ENCODE assay signal across 10 mouse cellular contexts in the genomic region with DNA sequence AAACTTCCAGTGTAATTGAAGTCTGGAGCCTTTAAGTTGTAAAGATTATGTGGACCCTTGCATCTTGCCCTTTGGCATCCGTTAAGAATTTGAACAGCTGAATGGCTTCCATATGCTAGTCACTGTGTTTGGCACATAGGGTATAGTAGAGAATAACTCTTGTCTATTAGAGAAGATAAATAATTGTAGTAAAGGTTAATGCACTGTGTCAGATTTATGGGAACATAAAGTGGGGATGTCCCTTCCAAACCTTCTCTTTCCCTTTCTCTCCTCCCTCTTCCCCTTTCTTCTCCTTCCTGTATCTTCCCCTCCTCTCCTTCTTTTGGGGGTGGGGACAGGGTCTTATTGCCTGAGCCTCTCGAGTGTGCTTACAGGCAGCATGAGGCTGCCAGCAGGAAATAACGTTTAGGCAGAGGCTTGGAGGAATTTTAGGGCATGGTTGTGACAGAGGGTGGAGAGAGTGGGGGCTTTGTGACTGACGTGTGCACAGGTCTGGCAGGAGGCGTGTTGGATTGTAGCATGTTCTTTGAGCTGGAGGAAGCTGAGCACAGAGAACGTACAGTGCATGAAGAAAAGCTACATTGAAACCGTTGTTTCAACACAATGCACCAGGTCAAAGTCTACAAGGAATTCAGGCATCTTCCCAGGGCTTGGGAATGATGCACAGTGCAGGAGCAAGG. TPM values are rescaled to one million over a fixed set of nuclear protein-coding genes. Genes with fewer than 3 reads are reported as not detected.
DNase-seq lines count a peak whose midpoint lies in the region; ATAC-seq and TF ChIP-seq lines count a peak whose summit lies in the region.
"Had no signal": no experiment of that assay in that cellular context is flagged by ENCODE, and none has a peak within 500 bp of the region (broad histone marks: within the 10 kb centered on the region; RNA-seq: fewer than 3 reads in every experiment).

No protein-coding gene starts in this region.

- H3K4me3 ChIP-seq in midbrain, embryonic 10.5 days, result no peak overlapping the region
- no peak overlapping the region for H3K4me3 ChIP-seq in midbrain, postnatal 0 days (ENCODE audit: low read depth, low read length)
- H3K4me3 ChIP-seq in forebrain, embryonic 15.5 days, result no peak overlapping the region
- H3K4me3 ChIP-seq in limb, embryonic 12.5 days (replicated peaks), result no peak overlapping the region
- no peak overlapping the region for H3K4me3 ChIP-seq in neural tube, embryonic 15.5 days (replicated peaks)

- no peak for TF ChIP-seq CTCF in midbrain, postnatal 0 days (IDR thresholded peaks at IDR 0.05)

- H3K4me2 ChIP-seq in midbrain, postnatal 0 days (ENCODE audit: low read depth, low read length, poor library complexity, severe bottlenecking), result no peak overlapping the region
- H3K4me2 ChIP-seq in forebrain, embryonic 15.5 days (replicated peaks), result no peak overlapping the region
- H3K4me2 ChIP-seq in limb, embryonic 12.5 days, result peak overlapping the region; percentile 38
- H3K4me2 ChIP-seq in neural tube, embryonic 15.5 days, result 0 out of 2 replicates have a peak overlapping the region, but pooled peaks have one; percentile 7

- ATAC-seq in midbrain, postnatal 0 days (ENCODE audit: low FRiP score), result no peak
- ATAC-seq in forebrain, embryonic 15.5 days (replicated peaks), result peak; percentile 23; the same call in 1 of the 2 replicates
- peak; percentile 69 for ATAC-seq in limb, embryonic 12.5 days (ENCODE audit: insufficient number of reproducible peaks, insufficient read depth, low FRiP score, low TSS enrichment, low read depth)
- peak; percentile 31 for ATAC-seq in neural tube, embryonic 15.5 days (ENCODE audit: low FRiP score)
- ATAC-seq: Patski had no signal

- no peaks in the 10 kb centered on the region for H3K27me3 ChIP-seq in midbrain, embryonic 10.5 days (ENCODE audit: low read depth, poor library complexity, severe bottlenecking)
- H3K27me3 ChIP-seq in midbrain, postnatal 0 days (ENCODE audit: insufficient read depth, low read length), result no peaks in the 10 kb centered on the region
- no peaks in the 10 kb centered on the region for H3K27me3 ChIP-seq in forebrain, embryonic 15.5 days
- no peaks in the 10 kb centered on the region for H3K27me3 ChIP-seq in limb, embryonic 12.5 days
- no peaks in the 10 kb centered on the region for H3K27me3 ChIP-seq in neural tube, embryonic 15.5 days (replicated peaks)
- H3K27me3 ChIP-seq: Patski had no signal

- H3K27ac ChIP-seq in midbrain, embryonic 10.5 days (replicated peaks), result peak overlapping the region; percentile 73
- H3K27ac ChIP-seq in midbrain, postnatal 0 days (ENCODE audit: low read depth, low read length), result no peak overlapping the region
- peak overlapping the region; percentile 90 for H3K27ac ChIP-seq in forebrain, embryonic 15.5 days (replicated peaks)
- peak overlapping the region; percentile 98 for H3K27ac ChIP-seq in limb, embryonic 12.5 days
- H3K27ac ChIP-seq in neural tube, embryonic 15.5 days (replicated peaks), result peak overlapping the region; percentile 79; the same call in 1 of the 2 replicates

- no peaks in the 10 kb centered on the region for H3K9me3 ChIP-seq in midbrain, embryonic 10.5 days (replicated peaks)
- no peaks in the 10 kb centered on the region for H3K9me3 ChIP-seq in midbrain, postnatal 0 days (ENCODE audit: low read length)
- no peaks in the 10 kb centered on the region for H3K9me3 ChIP-seq in forebrain, embryonic 15.5 days
- no peaks in the 10 kb centered on the region for H3K9me3 ChIP-seq in limb, embryonic 12.5 days
- no peaks in the 10 kb centered on the region for H3K9me3 ChIP-seq in neural tube, embryonic 15.5 days (replicated peaks)

- no peaks in the 10 kb centered on the region for H3K36me3 ChIP-seq in midbrain, embryonic 10.5 days
- no peaks in the 10 kb centered on the region for H3K36me3 ChIP-seq in midbrain, postnatal 0 days (ENCODE audit: insufficient read depth, low read length)
- H3K36me3 ChIP-seq in forebrain, embryonic 15.5 days, result no peaks in the 10 kb centered on the region
- peaks cover 6% of the 10 kb centered on the region; the same call in 1 of the 2 replicates for H3K36me3 ChIP-seq in limb, embryonic 12.5 days
- H3K36me3 ChIP-seq in neural tube, embryonic 15.5 days, result no peaks in the 10 kb centered on the region

- no peak for DNase-seq in midbrain, embryonic 10.5 days (ENCODE audit: low spot score)
- no peak for DNase-seq in midbrain, postnatal 0 days (ENCODE audit: low spot score)
- no peak for DNase-seq in left cerebral cortex, postnatal 14 days (ENCODE audit: low spot score in 2 of 2)
- no peak for DNase-seq in left cerebral cortex, postnatal 36 days (ENCODE audit: low spot score in 2 of 2)
- DNase-seq: cerebellum, adult 2 months; lung, postnatal 36 days had no signal

- peaks cover 52% of the 10 kb centered on the region for H3K4me1 ChIP-seq in midbrain, embryonic 10.5 days
- H3K4me1 ChIP-seq in midbrain, postnatal 0 days (ENCODE audit: insufficient read depth, low read length), result peaks cover 11% of the 10 kb centered on the region; the same call in 1 of the 2 replicates
- peaks cover 63% of the 10 kb centered on the region for H3K4me1 ChIP-seq in forebrain, embryonic 15.5 days
- peaks cover 98% of the 10 kb centered on the region for H3K4me1 ChIP-seq in limb, embryonic 12.5 days (replicated peaks)
- peaks cover 47% of the 10 kb centered on the region for H3K4me1 ChIP-seq in neural tube, embryonic 15.5 days

- intact Hi-C loops in left cerebral cortex, postnatal 14 days (cut with DNase I), result no loop called here
- intact Hi-C loops in left cerebral cortex, postnatal 36 days (cut with DNase I), result loop anchor here (5.0 kb wide), 1 partner anchor 151 kb away; no protein-coding TSS in a partner anchor

- 50% methylated on average over 7 of the region's 7 CpGs for WGBS in midbrain, embryonic 10.5 days
- 40% methylated on average over 7 of the region's 7 CpGs for WGBS in midbrain, postnatal 0 days
- 14% methylated on average over 7 of the region's 7 CpGs for WGBS in forebrain, embryonic 15.5 days
- 11% methylated on average over 7 of the region's 7 CpGs for WGBS in limb, embryonic 12.5 days
- WGBS in neural tube, embryonic 15.5 days, result 13% methylated on average over 7 of the region's 7 CpGs

- no peak overlapping the region for H3K9ac ChIP-seq in midbrain, postnatal 0 days (replicated peaks; ENCODE audit: low read length, poor library complexity, severe bottlenecking)
- H3K9ac ChIP-seq in forebrain, embryonic 15.5 days (replicated peaks), result no peak overlapping the region; the same call in 1 of the 2 replicates
- H3K9ac ChIP-seq in limb, embryonic 12.5 days (replicated peaks), result peak overlapping the region; percentile 27; the same call in 1 of the 2 replicates
- no peak overlapping the region for H3K9ac ChIP-seq in neural tube, embryonic 15.5 days (replicated peaks)

RNA-seq across cellular contexts. Expression of gene Notch2, which starts 47.8 kb away (rescaled TPM):
- 16.1 and 16.6 TPM in 2 replicates for polyA plus RNA-seq in midbrain, embryonic 10.5 days (2016; fragmentation: Nextera tagmentation; extraction: Ambion mirVana)
- 22.8 and 33.5 TPM in 2 replicates for total RNA-seq in midbrain, postnatal 0 days (2014; rRNA removed)
- 5.4 and 6.1 TPM in 2 replicates for polyA plus RNA-seq in midbrain, postnatal 0 days (2015; fragmentation: Nextera tagmentation; extraction: Ambion mirVana)
- polyA plus RNA-seq in forebrain, embryonic 15.5 days (2015; fragmentation: Nextera tagmentation; extraction: Ambion mirVana), result 17.8 and 18.9 TPM in 2 replicates
- 35.7 and 41.6 TPM in 2 replicates for polyA plus RNA-seq in limb, embryonic 12.5 days (2016; fragmentation: Nextera tagmentation; extraction: Ambion mirVana)
- polyA plus RNA-seq in neural tube, embryonic 15.5 days (2015; fragmentation: Nextera tagmentation; extraction: Ambion mirVana), result 9.0 and 11.3 TPM in 2 replicates
- total RNA-seq in left cerebral cortex, postnatal 14 days (2021), result 10 to 100 TPM; 14.9 to 15.0 TPM
- total RNA-seq in left cerebral cortex, postnatal 36 days (2021), result 10 to 100 TPM; 10.8 to 14.0 TPM

Comparison
In these comparisons a context has a peak if more than half of its experiments do, and no peak if none do; other contexts are left out.
1. H3K4me2 ChIP-seq: peak in limb, embryonic 12.5 days (single experiment) and neural tube, embryonic 15.5 days (single experiment); none in midbrain, postnatal 0 days (single experiment) and forebrain, embryonic 15.5 days (single experiment).